Mouse (Mus musculus): ENCODE data around the gene Ank2. TPM values are rescaled to one million over a fixed set of nuclear protein-coding genes. Genes with fewer than 3 reads are reported as not detected.

Gene Ank2
- polyA plus RNA-seq (2012; ENCODE audit: insufficient read depth, insufficient read length, missing spikeins), result 0.75 and 1.4 TPM in 2 replicates

DNA sequence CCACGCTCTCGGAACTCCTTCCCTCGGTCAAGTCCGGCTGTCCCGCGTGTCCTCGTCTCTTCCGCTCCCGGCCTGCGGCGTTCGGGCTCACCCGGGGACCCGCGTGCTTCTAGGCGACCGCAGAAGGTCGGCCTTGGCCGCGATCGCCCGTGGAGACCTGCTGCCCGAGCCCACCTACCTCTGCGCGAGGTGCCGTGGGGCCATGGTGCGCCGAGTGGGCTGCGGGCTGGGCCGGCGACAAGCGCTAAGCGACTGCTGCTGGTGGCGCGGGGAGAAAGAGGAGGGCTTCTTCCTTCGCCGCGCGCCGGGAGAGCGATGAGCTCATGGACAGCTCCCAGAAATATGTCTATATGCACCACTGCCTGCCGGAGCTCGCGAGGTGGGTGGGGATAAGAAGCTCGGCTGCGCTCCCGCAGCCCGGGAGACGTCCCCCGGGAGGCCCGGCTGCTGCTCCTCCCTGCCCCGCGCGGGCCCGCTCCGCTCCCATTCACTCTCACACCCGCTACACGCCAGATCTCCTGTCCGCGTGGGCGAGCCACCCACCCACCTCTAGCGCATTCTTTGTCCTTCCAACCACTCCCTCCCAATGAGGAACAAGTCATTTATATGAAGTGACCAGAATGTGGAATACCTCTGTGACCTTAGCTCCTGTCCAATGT lies at the start of gene Ank2:
Ank2 (minus strand) TSS at position 609 of the 659 bp plus-strand sequence.
- H3K27ac ChIP-seq (ENCODE audit: insufficient read depth, low read depth, low read length), result no peak within 1 kb of the TSS
- TF ChIP-seq POLR2A (IDR thresholded peaks at IDR 0.05; ENCODE audit: borderline replicate concordance, low read depth, low read length) (no peak), CTCF (IDR thresholded peaks at IDR 0.05; ENCODE audit: low read depth, low read length) (no peak)
- peak within 1 kb of the TSS; percentile 68 for H3K4me3 ChIP-seq (ENCODE audit: insufficient read depth, low read length)
- H3K4me1 ChIP-seq (ENCODE audit: control insufficient read depth, insufficient read depth, low read length), result peaks cover 3% of the 10 kb centered on the region; the same call in 1 of the 2 replicates

DNA sequence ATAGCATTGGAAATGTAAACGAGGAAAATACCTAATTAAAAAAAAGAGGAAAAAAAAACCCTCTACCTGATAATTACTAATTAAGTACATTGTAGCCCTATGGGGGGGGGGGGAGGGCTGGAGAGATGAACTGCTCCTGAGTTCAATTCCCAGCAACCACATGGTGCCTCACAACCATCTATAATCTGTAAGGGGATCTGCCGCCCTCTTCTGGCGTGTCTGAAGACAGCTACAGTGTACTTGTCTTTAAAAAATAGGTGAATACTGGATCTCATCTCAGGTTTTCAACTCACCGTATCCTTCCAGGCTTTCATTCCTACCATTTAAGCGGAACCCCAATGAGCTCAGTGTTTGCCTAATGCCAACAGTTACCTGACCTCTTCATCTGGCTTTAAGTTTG lies 48.7 kb upstream of the Ank2 start:
- H3K4me3 ChIP-seq (ENCODE audit: insufficient read depth, low read length), result no peak overlapping the region
- TF ChIP-seq CTCF (IDR thresholded peaks at IDR 0.05; ENCODE audit: low read depth, low read length) (no peak), POLR2A (IDR thresholded peaks at IDR 0.05; ENCODE audit: borderline replicate concordance, low read depth, low read length) (no peak)
- H3K4me1 ChIP-seq (ENCODE audit: control insufficient read depth, insufficient read depth, low read length), result peaks cover 3% of the 10 kb centered on the region
- no peak overlapping the region for H3K27ac ChIP-seq (ENCODE audit: insufficient read depth, low read depth, low read length)

DNA sequence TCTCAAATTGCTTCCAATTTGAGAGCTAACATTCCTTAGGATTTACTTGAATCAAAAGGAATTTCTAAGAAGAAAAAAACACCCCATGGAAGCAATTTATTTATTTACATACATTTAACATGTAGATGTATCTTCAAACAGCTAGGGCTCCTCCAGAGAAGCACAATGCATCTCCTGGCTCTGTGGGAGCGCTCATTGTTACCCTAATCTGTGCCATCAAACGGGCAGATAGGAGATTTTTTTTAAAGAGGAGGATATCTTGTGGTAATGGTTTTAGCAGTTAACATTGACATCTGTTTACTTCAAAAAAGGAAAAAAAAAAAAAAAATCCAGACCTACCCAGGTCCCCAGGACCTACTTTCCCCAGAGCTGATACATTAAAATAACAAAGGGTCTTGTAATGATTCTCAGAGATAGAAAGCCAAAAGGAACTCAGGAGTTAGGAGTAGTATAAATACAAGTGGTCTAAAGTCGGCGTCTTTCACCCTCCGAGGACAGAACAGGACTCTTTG lies 45.5 kb upstream of the Ank2 start:
- Histone ChIP-seq H3K27ac (ENCODE audit: insufficient read depth, low read depth, low read length) (no peak overlapping the region), H3K4me1 (ENCODE audit: control insufficient read depth, insufficient read depth, low read length) (no peaks in the 10 kb centered on the region), H3K4me3 (ENCODE audit: insufficient read depth, low read length) (no peak overlapping the region)
- TF ChIP-seq CTCF (IDR thresholded peaks at IDR 0.05; ENCODE audit: low read depth, low read length) (no peak), POLR2A (IDR thresholded peaks at IDR 0.05; ENCODE audit: borderline replicate concordance, low read depth, low read length) (no peak)

DNA sequence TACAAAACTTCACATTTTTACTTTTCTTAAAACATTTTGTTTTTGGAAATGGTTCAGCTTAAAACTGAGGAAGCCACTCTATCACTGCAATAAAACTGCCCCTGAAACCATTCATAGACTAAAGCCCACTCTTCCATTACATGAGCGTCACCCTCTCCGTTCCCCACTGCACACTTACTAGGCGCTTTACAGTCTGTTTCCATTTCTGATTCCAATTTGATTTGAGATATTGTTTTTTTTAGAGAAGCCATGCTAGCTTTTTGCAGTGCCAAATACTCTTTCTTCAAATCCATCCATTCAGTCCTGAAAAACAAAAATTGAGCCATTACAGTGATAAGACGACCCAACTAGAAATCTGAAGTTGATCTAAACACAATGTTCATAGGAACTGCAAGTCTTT lies 44.8 kb upstream of the Ank2 start:
- Histone ChIP-seq H3K4me3 (ENCODE audit: insufficient read depth, low read length) (no peak overlapping the region), H3K4me1 (ENCODE audit: control insufficient read depth, insufficient read depth, low read length) (no peaks in the 10 kb centered on the region), H3K27ac (ENCODE audit: insufficient read depth, low read depth, low read length) (no peak overlapping the region)
- no peak for TF ChIP-seq POLR2A (IDR thresholded peaks at IDR 0.05; ENCODE audit: borderline replicate concordance, low read depth, low read length)
- no peak for TF ChIP-seq CTCF (IDR thresholded peaks at IDR 0.05; ENCODE audit: low read depth, low read length)

DNA sequence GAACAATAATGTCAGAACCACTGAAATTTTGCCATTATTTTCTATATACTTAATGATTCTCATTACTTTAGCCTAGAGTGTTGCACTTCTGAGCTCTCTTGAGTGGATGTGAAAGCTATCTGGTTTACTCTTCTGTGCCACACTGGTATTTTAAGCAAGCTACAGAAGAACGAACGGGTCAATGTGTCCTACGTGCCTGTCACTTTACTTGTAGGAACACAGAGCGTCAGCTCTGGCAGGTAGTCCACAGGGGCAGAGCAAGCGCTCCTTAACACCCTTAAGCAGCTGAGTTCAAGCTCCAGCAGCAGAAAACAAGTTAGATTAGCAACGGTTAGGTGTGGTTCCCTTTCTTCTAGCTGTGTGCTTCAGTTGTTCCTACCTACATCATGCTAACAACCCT lies 40.0 kb upstream of the Ank2 start:
- no peak overlapping the region for H3K27ac ChIP-seq (ENCODE audit: insufficient read depth, low read depth, low read length)
- TF ChIP-seq CTCF (IDR thresholded peaks at IDR 0.05; ENCODE audit: low read depth, low read length) (no peak), POLR2A (IDR thresholded peaks at IDR 0.05; ENCODE audit: borderline replicate concordance, low read depth, low read length) (no peak)
- no peaks in the 10 kb centered on the region for H3K4me1 ChIP-seq (ENCODE audit: control insufficient read depth, insufficient read depth, low read length)
- H3K4me3 ChIP-seq (ENCODE audit: insufficient read depth, low read length), result no peak overlapping the region

DNA sequence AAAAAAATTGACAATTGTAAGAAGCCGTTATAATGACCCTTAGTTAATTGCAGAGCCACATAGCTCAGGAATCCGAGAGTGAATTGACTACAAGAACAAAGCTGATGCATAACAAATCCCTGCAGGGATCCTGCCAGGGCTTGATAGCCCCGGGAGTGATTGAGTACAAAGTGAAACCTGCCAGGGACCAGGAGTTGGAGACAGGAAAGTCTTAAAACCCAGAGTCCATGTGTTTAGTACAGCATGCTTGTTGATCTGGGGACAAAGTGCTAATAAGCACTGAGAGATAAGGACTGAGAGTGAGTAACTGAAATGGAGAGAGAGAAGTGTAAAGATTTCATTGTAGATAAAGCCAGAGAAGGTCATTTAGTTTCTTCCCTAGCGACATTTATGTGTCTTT lies 31.1 kb upstream of the Ank2 start:
- no peak overlapping the region for H3K4me3 ChIP-seq (ENCODE audit: insufficient read depth, low read length)
- TF ChIP-seq POLR2A (IDR thresholded peaks at IDR 0.05; ENCODE audit: borderline replicate concordance, low read depth, low read length) (no peak), CTCF (IDR thresholded peaks at IDR 0.05; ENCODE audit: low read depth, low read length) (no peak)
- H3K27ac ChIP-seq (ENCODE audit: insufficient read depth, low read depth, low read length), result no peak overlapping the region
- H3K4me1 ChIP-seq (ENCODE audit: control insufficient read depth, insufficient read depth, low read length), result peaks cover 11% of the 10 kb centered on the region

DNA sequence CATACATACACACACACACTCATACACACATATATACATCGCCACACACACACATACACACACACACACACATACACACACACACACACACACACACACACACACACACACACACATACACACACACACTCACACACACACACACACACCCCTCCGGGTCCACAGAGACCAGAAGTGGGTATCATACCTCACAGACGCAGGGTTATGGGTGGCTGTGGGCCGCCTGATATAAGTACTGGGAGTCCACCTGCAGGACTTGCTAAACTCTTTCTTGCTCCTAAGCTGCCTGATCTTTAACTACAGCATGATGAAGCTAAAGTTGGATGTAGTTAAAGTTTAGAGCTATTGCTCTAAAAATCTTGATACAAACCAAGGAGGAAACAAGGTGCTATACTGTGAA lies 30.7 kb upstream of the Ank2 start:
- H3K27ac ChIP-seq (ENCODE audit: insufficient read depth, low read depth, low read length), result no peak overlapping the region
- peaks cover 11% of the 10 kb centered on the region for H3K4me1 ChIP-seq (ENCODE audit: control insufficient read depth, insufficient read depth, low read length)
- H3K4me3 ChIP-seq (ENCODE audit: insufficient read depth, low read length), result no peak overlapping the region
- TF ChIP-seq CTCF (IDR thresholded peaks at IDR 0.05; ENCODE audit: low read depth, low read length) (no peak), POLR2A (IDR thresholded peaks at IDR 0.05; ENCODE audit: borderline replicate concordance, low read depth, low read length) (no peak)

DNA sequence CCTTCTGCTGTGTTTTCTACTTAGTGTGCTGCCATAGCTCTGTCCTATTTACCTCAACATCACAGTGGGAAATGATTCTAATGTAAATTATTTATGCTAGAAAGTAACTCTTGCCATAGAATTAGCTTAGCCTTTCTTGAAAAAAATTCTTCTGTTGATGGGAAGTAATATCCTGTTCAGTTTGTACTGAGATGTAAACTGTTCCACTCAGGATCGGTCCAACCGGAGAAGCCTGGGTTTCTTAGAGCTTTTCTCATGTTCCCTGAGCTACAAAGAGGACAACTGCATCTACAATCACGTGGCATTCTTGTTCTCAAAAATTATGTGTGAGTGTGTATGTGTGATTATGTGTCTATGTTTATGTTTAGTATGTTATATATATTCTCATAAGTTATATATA lies 30.1 kb upstream of the Ank2 start:
- Histone ChIP-seq H3K4me3 (ENCODE audit: insufficient read depth, low read length) (no peak overlapping the region), H3K27ac (ENCODE audit: insufficient read depth, low read depth, low read length) (no peak overlapping the region), H3K4me1 (ENCODE audit: control insufficient read depth, insufficient read depth, low read length) (peaks cover 11% of the 10 kb centered on the region)
- TF ChIP-seq CTCF (IDR thresholded peaks at IDR 0.05; ENCODE audit: low read depth, low read length), result no peak
- no peak for TF ChIP-seq POLR2A (IDR thresholded peaks at IDR 0.05; ENCODE audit: borderline replicate concordance, low read depth, low read length)

DNA sequence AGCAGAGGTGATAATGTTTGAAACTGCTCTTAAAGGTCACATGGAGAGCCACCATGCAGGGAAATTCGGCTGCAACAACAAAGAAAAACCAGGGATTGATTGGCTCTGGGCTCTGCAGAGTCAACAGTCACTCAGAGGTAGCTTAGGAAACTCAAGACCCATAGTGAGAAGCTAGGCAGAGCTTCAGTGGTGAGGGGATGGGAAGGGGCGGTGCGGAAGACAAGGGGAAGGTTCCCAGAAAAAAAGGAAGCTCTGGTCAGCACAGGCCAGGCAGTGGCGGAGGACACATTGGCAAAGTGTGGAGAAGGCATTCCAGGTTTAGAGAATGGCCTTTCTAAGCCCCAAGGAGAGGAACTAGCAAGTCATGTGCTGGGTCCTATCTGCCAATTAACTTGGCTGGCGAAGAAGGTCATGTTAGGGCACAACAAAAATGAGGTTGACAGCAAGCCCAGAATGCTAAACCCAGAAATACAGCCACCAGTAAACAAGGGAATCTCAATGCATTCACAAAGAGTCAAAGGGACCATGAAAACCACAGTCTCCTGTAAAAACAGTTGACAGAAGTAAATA lies 28.4 kb upstream of the Ank2 start:
- peak overlapping the region; percentile 39 for H3K27ac ChIP-seq (ENCODE audit: insufficient read depth, low read depth, low read length)
- no peak overlapping the region for H3K4me3 ChIP-seq (ENCODE audit: insufficient read depth, low read length)
- TF ChIP-seq CTCF (IDR thresholded peaks at IDR 0.05; ENCODE audit: low read depth, low read length) (no peak), POLR2A (IDR thresholded peaks at IDR 0.05; ENCODE audit: borderline replicate concordance, low read depth, low read length) (no peak)

DNA sequence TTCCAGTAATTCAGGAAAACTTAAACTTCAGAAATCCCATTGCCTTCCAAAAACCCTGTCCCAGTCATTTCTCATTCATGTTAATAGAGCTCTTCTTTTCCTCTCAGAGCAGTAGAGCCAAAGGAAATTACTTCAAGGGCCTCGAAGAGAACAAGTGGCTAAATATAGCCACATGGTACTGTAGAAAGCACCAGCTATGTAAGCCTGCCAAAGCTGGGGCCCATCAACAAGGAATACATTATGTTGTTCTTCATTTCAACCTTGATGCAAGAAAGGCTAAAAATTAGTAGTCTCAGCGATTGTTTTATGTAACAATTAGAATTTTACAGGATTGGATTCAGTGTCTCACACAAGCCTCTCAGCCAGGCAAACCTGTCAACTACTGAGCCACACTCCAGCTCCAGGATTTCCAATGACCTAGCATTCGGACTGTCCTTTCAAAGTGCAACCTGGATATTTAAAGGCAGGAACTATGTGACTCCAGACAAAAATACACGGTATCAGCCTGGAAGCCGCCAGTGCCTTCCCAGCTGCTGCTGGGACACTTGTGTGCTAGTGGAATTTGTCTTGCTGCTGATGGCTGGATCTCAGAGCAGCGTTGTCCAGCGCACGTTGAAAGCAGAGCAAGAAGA lies 26.2 kb upstream of the Ank2 start:
- Histone ChIP-seq H3K27ac (ENCODE audit: insufficient read depth, low read depth, low read length) (no peak overlapping the region), H3K4me3 (ENCODE audit: insufficient read depth, low read length) (no peak overlapping the region), H3K4me1 (ENCODE audit: control insufficient read depth, insufficient read depth, low read length) (peaks cover 11% of the 10 kb centered on the region)
- TF ChIP-seq POLR2A (IDR thresholded peaks at IDR 0.05; ENCODE audit: borderline replicate concordance, low read depth, low read length) (no peak), CTCF (IDR thresholded peaks at IDR 0.05; ENCODE audit: low read depth, low read length) (no peak)

More for the DNA sequence above, 28.4 kb upstream of the Ank2 start:
- H3K4me1 ChIP-seq (ENCODE audit: control insufficient read depth, insufficient read depth, low read length), result peaks cover 11% of the 10 kb centered on the region
